Mouse (Mus musculus): ENCODE data around the gene Ifnb1. TPM values are rescaled to one million over a fixed set of nuclear protein-coding genes. Genes with fewer than 3 reads are reported as not detected.

Ifnb1 gene
- polyA plus RNA-seq, 1 experiment = not detected

GRCm38 (mm10) chr4:88535742-88536141, 13.2 kb upstream of the Ifnb1 start:
- 100% methylated on average over 1 of the region's 1 CpGs for WGBS
- Histone ChIP-seq H3K4me3 (ENCODE audit: insufficient read depth, low read depth, low read length) (no peak overlapping the region), H3K4me1 (ENCODE audit: control insufficient read depth, insufficient read depth, low read length) (no peaks in the 10 kb centered on the region), H3K27ac (ENCODE audit: insufficient read depth, low read depth, low read length) (no peak overlapping the region)
- TF ChIP-seq POLR2A (IDR thresholded peaks at IDR 0.05; ENCODE audit: insufficient read depth, low read depth, low read length) (no peak), CTCF (IDR thresholded peaks at IDR 0.05; ENCODE audit: insufficient read depth, low read depth, low read length) (no peak)

- Histone ChIP-seq H3K27ac (ENCODE audit: insufficient read depth, low read depth, low read length) (no peak overlapping the region), H3K4me1 (ENCODE audit: control insufficient read depth, insufficient read depth, low read length) (no peaks in the 10 kb centered on the region), H3K4me3 (ENCODE audit: insufficient read depth, low read depth, low read length) (no peak overlapping the region)
- WGBS = 75% methylated on average over 1 of the region's 1 CpGs
- TF ChIP-seq CTCF (IDR thresholded peaks at IDR 0.05; ENCODE audit: insufficient read depth, low read depth, low read length) (no peak), POLR2A (IDR thresholded peaks at IDR 0.05; ENCODE audit: insufficient read depth, low read depth, low read length) (no peak)
Measured at GRCm38 (mm10) chr4:88534903-88535302, 12.3 kb upstream of the Ifnb1 start.

- no peak overlapping the region for H3K4me3 ChIP-seq (ENCODE audit: insufficient read depth, low read depth, low read length)
- 93% methylated on average over 2 of the region's 2 CpGs for WGBS
- H3K27ac ChIP-seq (ENCODE audit: insufficient read depth, low read depth, low read length) = no peak overlapping the region
- H3K4me1 ChIP-seq (ENCODE audit: control insufficient read depth, insufficient read depth, low read length) = no peaks in the 10 kb centered on the region
- no peak for TF ChIP-seq CTCF (IDR thresholded peaks at IDR 0.05; ENCODE audit: insufficient read depth, low read depth, low read length)
- no peak for TF ChIP-seq POLR2A (IDR thresholded peaks at IDR 0.05; ENCODE audit: insufficient read depth, low read depth, low read length)
Measured at GRCm38 (mm10) chr4:88533499-88533898, 10.9 kb upstream of the Ifnb1 start.

- H3K27ac ChIP-seq (ENCODE audit: insufficient read depth, low read depth, low read length) = no peak overlapping the region
- no peak overlapping the region for H3K4me3 ChIP-seq (ENCODE audit: insufficient read depth, low read depth, low read length)
- WGBS = 92% methylated on average over 2 of the region's 2 CpGs
- no peak for TF ChIP-seq CTCF (IDR thresholded peaks at IDR 0.05; ENCODE audit: insufficient read depth, low read depth, low read length)
- no peak for TF ChIP-seq POLR2A (IDR thresholded peaks at IDR 0.05; ENCODE audit: insufficient read depth, low read depth, low read length)
- H3K4me1 ChIP-seq (ENCODE audit: control insufficient read depth, insufficient read depth, low read length) = no peaks in the 10 kb centered on the region
Measured at GRCm38 (mm10) chr4:88530892-88531291, 8.3 kb upstream of the Ifnb1 start.

GRCm38 (mm10) chr4:88530271-88530670, 7.7 kb upstream of the Ifnb1 start:
- TF ChIP-seq POLR2A (IDR thresholded peaks at IDR 0.05; ENCODE audit: insufficient read depth, low read depth, low read length) = no peak
- no peak for TF ChIP-seq CTCF (IDR thresholded peaks at IDR 0.05; ENCODE audit: insufficient read depth, low read depth, low read length)
- Histone ChIP-seq H3K4me1 (ENCODE audit: control insufficient read depth, insufficient read depth, low read length) (no peaks in the 10 kb centered on the region), H3K27ac (ENCODE audit: insufficient read depth, low read depth, low read length) (no peak overlapping the region), H3K4me3 (ENCODE audit: insufficient read depth, low read depth, low read length) (no peak overlapping the region)
- WGBS = 76% methylated on average over 4 of the region's 4 CpGs

- no peaks in the 10 kb centered on the region for H3K4me1 ChIP-seq (ENCODE audit: control insufficient read depth, insufficient read depth, low read length)
- TF ChIP-seq CTCF (IDR thresholded peaks at IDR 0.05; ENCODE audit: insufficient read depth, low read depth, low read length) (no peak), POLR2A (IDR thresholded peaks at IDR 0.05; ENCODE audit: insufficient read depth, low read depth, low read length) (no peak)
- H3K27ac ChIP-seq (ENCODE audit: insufficient read depth, low read depth, low read length) = no peak overlapping the region
- 82% methylated on average over 5 of the region's 5 CpGs for WGBS
- H3K4me3 ChIP-seq (ENCODE audit: insufficient read depth, low read depth, low read length) = no peak overlapping the region
Measured at GRCm38 (mm10) chr4:88526379-88527049, 3.9 kb upstream of the Ifnb1 start.

GRCm38 (mm10) chr4:88525393-88525792, 2.8 kb upstream of the Ifnb1 start:
- 83% methylated on average over 3 of the region's 3 CpGs for WGBS
- H3K4me1 ChIP-seq (ENCODE audit: control insufficient read depth, insufficient read depth, low read length) = no peaks in the 10 kb centered on the region
- no peak overlapping the region for H3K27ac ChIP-seq (ENCODE audit: insufficient read depth, low read depth, low read length)
- H3K4me3 ChIP-seq (ENCODE audit: insufficient read depth, low read depth, low read length) = no peak overlapping the region
- TF ChIP-seq POLR2A (IDR thresholded peaks at IDR 0.05; ENCODE audit: insufficient read depth, low read depth, low read length) = no peak
- no peak for TF ChIP-seq CTCF (IDR thresholded peaks at IDR 0.05; ENCODE audit: insufficient read depth, low read depth, low read length)

- H3K4me3 ChIP-seq (ENCODE audit: insufficient read depth, low read depth, low read length) = no peak overlapping the region
- no peaks in the 10 kb centered on the region for H3K4me1 ChIP-seq (ENCODE audit: control insufficient read depth, insufficient read depth, low read length)
- TF ChIP-seq CTCF (IDR thresholded peaks at IDR 0.05; ENCODE audit: insufficient read depth, low read depth, low read length) (no peak), POLR2A (IDR thresholded peaks at IDR 0.05; ENCODE audit: insufficient read depth, low read depth, low read length) (no peak)
- H3K27ac ChIP-seq (ENCODE audit: insufficient read depth, low read depth, low read length) = no peak overlapping the region
Measured at GRCm38 (mm10) chr4:88523241-88523640, 667 bp upstream of the Ifnb1 start.

GRCm38 (mm10) chr4:88517957-88518356, 4.6 kb downstream of the Ifnb1 start:
- WGBS = 55% methylated on average over 2 of the region's 2 CpGs
- Histone ChIP-seq H3K27ac (ENCODE audit: insufficient read depth, low read depth, low read length) (no peak overlapping the region), H3K4me3 (ENCODE audit: insufficient read depth, low read depth, low read length) (no peak overlapping the region), H3K4me1 (ENCODE audit: control insufficient read depth, insufficient read depth, low read length) (0 out of 2 replicates have a peak, but pooled peaks cover 3% of the 10 kb centered on the region)
- TF ChIP-seq POLR2A (IDR thresholded peaks at IDR 0.05; ENCODE audit: insufficient read depth, low read depth, low read length) (no peak), CTCF (IDR thresholded peaks at IDR 0.05; ENCODE audit: insufficient read depth, low read depth, low read length) (no peak)
